Mouse (Mus musculus) midbrain, embryonic 11.5 days (tissue): ENCODE measurements around the gene Insrr. TPM values are rescaled to one million over a fixed set of nuclear protein-coding genes. Genes with fewer than 3 reads are reported as not detected.
A peak's percentile ranks its signal among the peaks of the same experiment; 100 is the strongest.
"Not testable (repeated sequence)": the region's sequence is repeated elsewhere in the genome, so short reads cannot be mapped to it uniquely, and the experiment has no call there.

Source experiments
- ATAC-seq: fragments of 200-750 bp; cut with Nextera tagmentation; 2 replicates; pipeline ENCODE4 v1.8.0; 2017; ENCODE audit warnings: moderate TSS enrichment, moderate library complexity; ENCODE audit not compliant: low FRiP score
- DNase-seq: peaks from one replicate; pipeline ENCODE4 v3.0.0; 2015; ENCODE audit warnings: low spot score; ENCODE audit errors: missing footprints
- H3K27ac ChIP-seq: fragments of 300-500 bp; sonication (generic); 2 replicates; pipeline ENCODE4 v1.5.1; 2014; ENCODE audit warnings: low read depth, low read length
- H3K27me3 ChIP-seq: fragments of 300-500 bp; sonication (generic); 2 replicates; pipeline ENCODE4 v1.6.1; 2014; ENCODE audit warnings: mild to moderate bottlenecking, low read length, moderate library complexity, mixed read lengths; ENCODE audit not compliant: control insufficient read depth, insufficient read depth
- H3K36me3 ChIP-seq: fragments of 300-500 bp; sonication (generic); 2 replicates; pipeline ENCODE4 v1.6.1; 2014; ENCODE audit warnings: mild to moderate bottlenecking, low read length, moderate library complexity, mixed read lengths; ENCODE audit not compliant: control insufficient read depth, insufficient read depth
- H3K4me1 ChIP-seq: fragments of 300-500 bp; sonication (generic); 2 replicates; pipeline ENCODE4 v1.6.1; 2014; ENCODE audit warnings: low read length; ENCODE audit not compliant: control insufficient read depth, insufficient read depth
- H3K4me2 ChIP-seq: fragments of 300-500 bp; sonication (generic); 2 replicates; pipeline ENCODE4 v1.6.1; 2014; ENCODE audit warnings: mild to moderate bottlenecking, moderate library complexity
- H3K4me3 ChIP-seq: fragments of 300-500 bp; sonication (generic); 2 replicates; pipeline ENCODE4 v1.5.1; 2014; ENCODE audit warnings: low read depth, low read length
- H3K9ac ChIP-seq: fragments of 300-500 bp; sonication (generic); 2 replicates; pipeline ENCODE4 v1.6.1; 2014; ENCODE audit warnings: low read length
- H3K9me3 ChIP-seq: fragments of 300-500 bp; sonication (generic); 2 replicates; pipeline ENCODE4 v1.6.1; 2016; ENCODE audit warnings: low read length; ENCODE audit not compliant: control insufficient read depth
- WGBS: fragments of 180-500 bp; shearing (Covaris S2); extraction: QIAGEN DNeasy Blood & Tissue Kit; methylation state at CpG from one replicate; pipeline ENCODE4 v1.1.7; 2014; 5-methylcytosine and 5-hydroxymethylcytosine counted together
- polyA plus RNA-seq: library from polyadenylated mRNA; unstranded; fragments of >200 nt; fragmentation: Nextera tagmentation; extraction: Ambion mirVana; gene quantifications from 2 replicates; pipeline ENCODE4 v1.2.1, GENCODE M21; 2014

The Insrr gene
- polyA plus RNA-seq, 1 experiment from 2014 or later, result 0.71 TPM

DNA sequence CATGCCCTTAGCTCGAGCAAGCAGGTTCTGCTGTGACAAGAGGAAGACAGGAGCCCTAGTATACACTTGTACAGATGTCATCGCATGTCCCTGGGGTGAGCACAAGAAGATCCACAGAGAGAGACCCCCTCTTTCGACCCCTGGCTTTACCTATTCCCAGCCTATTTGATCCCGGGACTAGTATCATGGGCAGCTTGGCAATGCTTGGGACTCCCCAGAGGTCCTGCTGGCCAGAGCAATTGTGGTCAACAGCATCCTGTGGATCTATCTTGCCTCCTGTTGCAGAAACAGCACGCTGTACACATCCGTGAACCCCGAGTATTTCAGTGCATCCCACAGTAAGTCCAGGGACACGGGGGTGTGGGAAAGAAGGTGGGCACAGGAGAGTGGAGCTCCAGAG lies 14.5 kb downstream of the Insrr start:
- no peak overlapping the region for H3K27ac ChIP-seq
- H3K4me2 ChIP-seq, result no peak overlapping the region
- H3K36me3 ChIP-seq, result no peaks in the 10 kb centered on the region
- peaks cover 39% of the 10 kb centered on the region for H3K27me3 ChIP-seq
- ATAC-seq, result no peak
- no peak overlapping the region for H3K4me3 ChIP-seq
- no peak overlapping the region for H3K9ac ChIP-seq
- WGBS, result 83% methylated on average over 8 of the region's 8 CpGs
- H3K4me1 ChIP-seq, result peaks cover 7% of the 10 kb centered on the region; the same call in 1 of the 2 replicates
- DNase-seq, result peak; percentile 56
- H3K9me3 ChIP-seq, result no peaks in the 10 kb centered on the region

DNA sequence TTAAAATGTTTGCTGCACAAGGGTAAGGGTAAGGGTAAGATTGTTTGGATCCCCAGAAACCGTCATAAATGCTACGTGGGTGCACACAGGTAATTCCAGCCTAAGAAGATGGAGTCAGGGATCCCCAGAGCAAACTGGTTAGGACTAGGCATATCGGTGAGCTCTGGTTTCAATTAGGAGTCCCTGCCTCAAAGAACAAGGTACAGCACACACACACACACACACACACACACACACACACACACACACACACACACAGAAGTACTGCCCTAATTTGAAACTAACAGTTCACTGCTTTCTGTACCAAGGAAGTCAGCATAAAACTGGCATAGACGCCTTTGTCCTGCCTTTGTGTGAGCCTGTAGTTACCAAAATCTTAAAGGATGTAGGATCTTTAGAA lies 15.7 kb downstream of the Insrr start:
- ATAC-seq (no peak), DNase-seq (peak; percentile 66)
- Histone ChIP-seq H3K4me3 (no peak overlapping the region), H3K4me2 (no peak overlapping the region), H3K36me3 (no peaks in the 10 kb centered on the region), H3K9ac (no peak overlapping the region), H3K27ac (no peak overlapping the region), H3K4me1 (peaks cover 7% of the 10 kb centered on the region; the same call in 1 of the 2 replicates), H3K9me3 (no peaks in the 10 kb centered on the region), H3K27me3 (peaks cover 34% of the 10 kb centered on the region)
- WGBS, result 80% methylated on average over 4 of the region's 4 CpGs

DNA sequence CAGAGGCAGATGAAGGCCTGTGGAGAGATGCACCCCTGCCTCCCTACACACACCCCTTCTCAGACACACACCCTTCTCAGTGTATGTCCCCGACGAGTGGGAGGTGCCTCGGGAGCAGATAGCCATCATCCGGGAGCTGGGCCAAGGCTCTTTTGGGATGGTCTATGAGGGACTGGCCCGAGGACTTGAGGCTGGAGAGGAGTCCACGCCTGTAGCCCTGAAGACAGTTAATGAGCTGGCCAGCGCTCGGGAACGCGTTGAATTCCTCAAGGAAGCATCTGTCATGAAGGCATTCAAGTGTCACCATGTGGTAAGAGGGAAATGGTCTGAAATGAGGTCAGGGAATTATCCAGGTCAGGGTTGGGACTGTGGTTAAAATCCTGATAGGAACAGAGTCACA lies 16.1 kb downstream of the Insrr start:
- H3K36me3 ChIP-seq, result no peaks in the 10 kb centered on the region
- H3K9ac ChIP-seq, result no peak overlapping the region
- no peak overlapping the region for H3K27ac ChIP-seq
- WGBS, result 76% methylated on average over 10 of the region's 10 CpGs
- no peak overlapping the region for H3K4me2 ChIP-seq
- H3K9me3 ChIP-seq, result no peaks in the 10 kb centered on the region
- ATAC-seq (no peak), DNase-seq (peak; percentile 65)
- peaks cover 7% of the 10 kb centered on the region; the same call in 1 of the 2 replicates for H3K4me1 ChIP-seq
- no peak overlapping the region for H3K4me3 ChIP-seq
- H3K27me3 ChIP-seq, result peaks cover 34% of the 10 kb centered on the region

DNA sequence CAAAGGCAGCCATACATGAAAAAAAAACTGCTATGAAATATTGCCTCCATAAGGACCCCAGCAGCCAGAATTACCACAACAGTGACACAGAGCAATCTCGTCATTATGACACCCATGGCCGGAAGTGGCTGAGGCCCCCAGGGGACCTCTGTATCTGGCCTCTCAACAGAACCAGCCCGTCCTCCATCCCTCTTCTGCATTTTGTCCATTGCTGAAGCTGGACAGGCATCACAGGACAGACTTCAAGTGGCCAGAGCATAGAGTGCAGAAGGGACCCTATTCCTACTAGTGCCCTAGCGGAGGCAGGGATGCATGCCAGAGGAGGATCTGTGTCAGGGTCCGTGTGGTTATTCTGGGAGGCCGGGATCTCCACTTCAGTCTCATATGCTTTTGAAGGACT lies 19.4 kb downstream of the Insrr start:
- Histone ChIP-seq H3K4me2 (no peak overlapping the region), H3K4me1 (no peaks in the 10 kb centered on the region), H3K27ac (no peak overlapping the region), H3K9me3 (no peaks in the 10 kb centered on the region), H3K36me3 (no peaks in the 10 kb centered on the region), H3K9ac (no peak overlapping the region), H3K27me3 (peaks cover 4% of the 10 kb centered on the region), H3K4me3 (no peak overlapping the region)
- 66% methylated on average over 6 of the region's 6 CpGs for WGBS
- peak; percentile 85 for DNase-seq
- no peak; the same call in 1 of the 2 replicates for ATAC-seq

DNA sequence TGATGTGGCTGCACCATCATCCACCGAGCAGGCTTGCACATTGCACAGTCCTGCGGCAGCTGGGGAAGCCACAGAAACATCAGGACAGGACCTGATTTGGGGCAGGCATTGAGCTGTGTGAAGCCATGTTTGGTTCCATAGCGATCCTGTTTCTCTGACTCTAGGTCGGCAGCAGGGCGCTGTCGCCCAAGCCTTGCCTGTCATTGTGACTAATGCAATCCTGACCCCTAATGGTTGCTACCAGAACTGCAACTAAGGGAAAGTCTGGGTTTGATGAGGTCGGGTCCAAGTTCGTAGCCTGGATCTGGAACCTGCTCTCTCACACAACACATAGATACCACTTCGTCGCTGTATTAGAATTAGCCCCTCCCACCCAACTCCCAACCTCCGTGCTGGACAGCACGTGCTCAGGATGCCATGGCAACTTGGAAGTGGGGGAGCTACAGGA lies 19.9 kb downstream of the Insrr start:
- Histone ChIP-seq H3K9ac (no peak overlapping the region), H3K27ac (no peak overlapping the region), H3K4me1 (no peaks in the 10 kb centered on the region), H3K4me3 (no peak overlapping the region), H3K27me3 (no peaks in the 10 kb centered on the region; the same call in none of the 2 replicates), H3K36me3 (no peaks in the 10 kb centered on the region), H3K4me2 (no peak overlapping the region), H3K9me3 (no peaks in the 10 kb centered on the region)
- WGBS, result 5% methylated on average over 12 of the region's 12 CpGs
- peak; percentile 57; the same call in 1 of the 2 replicates for ATAC-seq
- peak; percentile 99 for DNase-seq

DNA sequence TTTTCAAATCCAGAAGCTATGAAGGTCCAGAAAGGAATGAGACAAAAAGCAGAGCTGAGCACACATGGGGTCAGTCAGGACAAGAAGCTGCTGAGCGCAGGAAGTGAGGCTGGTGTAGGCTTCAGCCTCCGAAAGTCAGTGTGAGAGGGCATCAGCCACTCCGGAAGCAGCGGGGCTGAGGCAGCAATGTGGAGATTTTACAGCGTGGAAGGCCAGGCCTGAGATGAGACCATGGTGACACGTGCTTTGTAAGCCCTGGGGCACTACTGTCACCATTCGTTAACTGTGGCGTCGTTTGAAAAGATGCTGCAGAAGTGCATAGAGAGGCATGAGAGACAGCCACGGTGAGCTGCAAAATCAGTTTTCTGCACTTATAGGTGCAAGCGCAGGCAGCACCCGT lies 21.5 kb downstream of the Insrr start:
- peak; percentile 81 for DNase-seq

DNA sequence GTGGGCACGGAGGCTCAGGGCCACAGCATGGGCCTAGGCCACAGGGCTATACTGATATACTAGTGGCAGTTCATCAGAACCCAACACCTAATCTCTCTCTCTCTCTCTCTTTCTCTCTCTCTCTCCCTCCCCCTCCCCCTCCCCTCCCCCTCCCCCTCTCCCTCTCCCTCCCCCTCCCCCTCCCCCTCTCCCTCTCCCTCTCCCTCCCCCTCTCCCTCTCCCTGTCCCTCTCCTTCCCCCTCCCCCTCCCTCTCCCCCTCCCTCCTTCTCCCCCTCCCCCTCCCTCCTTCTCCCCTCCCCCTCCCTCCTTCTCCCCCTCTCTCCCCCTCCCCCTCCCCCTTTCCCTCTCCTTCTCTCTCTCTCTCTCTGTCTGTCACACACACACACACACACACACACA lies 27.5 kb downstream of the Insrr start, which contains the start of gene Pear1:
Gene Pear1 (minus strand): TSS at position 101 of the 400 bp plus-strand sequence.
- H3K4me3 ChIP-seq, H3K9ac ChIP-seq, H3K4me1 ChIP-seq, H3K9me3 ChIP-seq, ATAC-seq, H3K36me3 ChIP-seq, H3K4me2 ChIP-seq, DNase-seq, H3K27me3 ChIP-seq, H3K27ac ChIP-seq: not testable (repeated sequence)
- WGBS, result 88% methylated on average over 1 of the region's 1 CpGs

More for the DNA sequence above, 21.5 kb downstream of the Insrr start:
- H3K4me1 ChIP-seq, result no peaks in the 10 kb centered on the region
- no peaks in the 10 kb centered on the region for H3K36me3 ChIP-seq
- H3K4me2 ChIP-seq, result no peak overlapping the region
- H3K9ac ChIP-seq, result no peak overlapping the region
- no peaks in the 10 kb centered on the region; the same call in none of the 2 replicates for H3K27me3 ChIP-seq
- no peaks in the 10 kb centered on the region for H3K9me3 ChIP-seq
- H3K27ac ChIP-seq, result no peak overlapping the region
- H3K4me3 ChIP-seq, result no peak overlapping the region
- ATAC-seq, result no peak
- 70% methylated on average over 12 of the region's 12 CpGs for WGBS

DNA sequence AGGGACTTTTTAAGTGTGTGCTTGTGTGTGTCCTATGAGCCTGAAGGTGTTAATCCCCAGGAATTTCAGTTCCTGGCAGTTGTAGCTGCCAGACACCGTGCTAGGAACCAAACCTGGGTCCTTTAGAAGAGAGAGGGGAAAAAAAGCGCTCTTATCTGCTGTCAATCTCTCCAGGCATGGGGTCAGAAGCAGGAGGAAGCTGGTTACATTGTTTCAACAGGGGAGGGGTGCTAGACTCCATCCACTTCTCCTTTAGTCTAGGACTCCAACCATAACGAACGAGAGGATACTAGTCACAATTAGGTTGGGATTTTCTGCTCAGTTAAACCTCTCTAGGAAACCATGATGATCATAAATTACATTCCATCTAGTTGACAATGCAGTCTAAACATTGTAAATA lies 31.7 kb downstream of the Insrr start:
- Histone ChIP-seq H3K27me3 (no peaks in the 10 kb centered on the region), H3K4me2 (no peak overlapping the region), H3K4me3 (no peak overlapping the region), H3K4me1 (no peaks in the 10 kb centered on the region), H3K9ac (no peak overlapping the region), H3K9me3 (no peaks in the 10 kb centered on the region), H3K36me3 (no peaks in the 10 kb centered on the region), H3K27ac (no peak overlapping the region)
- no peak for DNase-seq
- ATAC-seq, result no peak
- WGBS, result 61% methylated on average over 4 of the region's 4 CpGs

DNA sequence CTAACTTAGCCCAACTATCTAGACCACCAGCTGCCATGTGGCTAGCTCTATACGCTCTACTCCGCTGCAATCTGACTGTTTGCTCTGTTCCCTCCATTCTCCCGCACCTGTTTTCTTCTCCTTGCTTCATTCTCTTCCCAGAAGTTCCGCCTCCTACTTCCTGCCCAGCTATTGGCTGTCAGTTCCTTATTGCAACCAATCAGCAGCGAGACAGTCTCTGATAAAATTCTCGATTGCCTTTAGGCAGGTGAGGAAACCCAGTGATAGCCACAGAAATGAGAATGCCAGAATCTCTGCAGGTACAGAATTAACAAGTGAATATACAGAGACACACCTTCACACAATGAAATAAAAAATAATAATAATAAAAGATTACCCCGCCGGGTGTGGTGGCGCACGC lies 32.3 kb downstream of the Insrr start:
- Histone ChIP-seq H3K4me1 (no peaks in the 10 kb centered on the region), H3K4me2 (no peak overlapping the region), H3K9me3 (no peaks in the 10 kb centered on the region), H3K9ac (no peak overlapping the region), H3K27ac (no peak overlapping the region), H3K36me3 (no peaks in the 10 kb centered on the region), H3K4me3 (no peak overlapping the region), H3K27me3 (no peaks in the 10 kb centered on the region)
- ATAC-seq (no peak), DNase-seq (no peak)
- 61% methylated on average over 10 of the region's 10 CpGs for WGBS
